Mouse (Mus musculus): ENCODE results near the gene Nmt1. TPM values are rescaled to one million over a fixed set of nuclear protein-coding genes. Genes with fewer than 3 reads are reported as not detected.
A peak's percentile ranks its signal among the peaks of the same experiment; 100 is the strongest.

The Nmt1 gene
- polyA plus RNA-seq, 1 experiment, result 77.1 TPM

GRCm38 (mm10) chr11:103019325-103019724 is 8.7 kb upstream of the Nmt1 start:
- Histone ChIP-seq H3ac (ENCODE audit: control insufficient read depth, insufficient read length) (no peak overlapping the region), H3K27me3 (ENCODE audit: control insufficient read depth, insufficient read depth, insufficient read length) (no peaks in the 10 kb centered on the region), H3K4me3 (no peak overlapping the region), H3K79me2 (ENCODE audit: control insufficient read depth, insufficient read depth) (peaks cover 21% of the 10 kb centered on the region), H3K4me2 (ENCODE audit: low read depth) (peak overlapping the region; percentile 30), H3K36me3 (ENCODE audit: control insufficient read depth, insufficient read depth) (no peaks in the 10 kb centered on the region)
- TF ChIP-seq MYOD1 (IDR thresholded peaks at IDR 0.05; ENCODE audit: control insufficient read depth in 1 of 3, insufficient read length in 2 of 3, low read depth in 2 of 3) (peak in 1 of 3 experiments; percentile 58), MAX (IDR thresholded peaks at IDR 0.05; ENCODE audit: low read depth) (no peak), MYOG (IDR thresholded peaks at IDR 0.05; ENCODE audit: control insufficient read depth in 1 of 3, insufficient read depth in 1 of 3, insufficient read length in 2 of 3, low read depth in 2 of 3) (peak in 2 of 3 experiments; percentile 20 to 61)

- H3ac ChIP-seq (ENCODE audit: control insufficient read depth, insufficient read length), result no peak overlapping the region
- peaks cover 9% of the 10 kb centered on the region for H3K79me2 ChIP-seq (ENCODE audit: control insufficient read depth, insufficient read depth)
- no peak overlapping the region for H3K4me3 ChIP-seq
- no peaks in the 10 kb centered on the region for H3K27me3 ChIP-seq (ENCODE audit: control insufficient read depth, insufficient read depth, insufficient read length)
- no peak overlapping the region for H3K4me2 ChIP-seq (ENCODE audit: low read depth)
- no peak for TF ChIP-seq REST (IDR thresholded peaks at IDR 0.05; ENCODE audit: insufficient read depth, insufficient read length)
- TF ChIP-seq MAX (IDR thresholded peaks at IDR 0.05; ENCODE audit: low read depth), result no peak
- TF ChIP-seq SRF (IDR thresholded peaks at IDR 0.05; ENCODE audit: control insufficient read depth, insufficient read length, low read depth), result no peak
- no peak for TF ChIP-seq E2F4 (IDR thresholded peaks at IDR 0.05; ENCODE audit: insufficient read depth)
- TF ChIP-seq TCF12 (IDR thresholded peaks at IDR 0.05; ENCODE audit: insufficient read depth, poor library complexity, severe bottlenecking), result no peak
- TF ChIP-seq MYOG (IDR thresholded peaks at IDR 0.05; ENCODE audit: control insufficient read depth in 1 of 3, insufficient read depth in 1 of 3, insufficient read length in 2 of 3, low read depth in 2 of 3), result no peak
- no peak for TF ChIP-seq USF1 (IDR thresholded peaks at IDR 0.05; ENCODE audit: low read depth)
- TF ChIP-seq MYOD1 (IDR thresholded peaks at IDR 0.05; ENCODE audit: control insufficient read depth in 1 of 3, insufficient read length in 2 of 3, low read depth in 2 of 3), result no peak
- H3K36me3 ChIP-seq (ENCODE audit: control insufficient read depth, insufficient read depth), result peaks cover 8% of the 10 kb centered on the region
Measured at GRCm38 (mm10) chr11:103020713-103021335, 7.2 kb upstream of the Nmt1 start.

- Histone ChIP-seq H3K4me3 (no peak overlapping the region), H3ac (ENCODE audit: control insufficient read depth, insufficient read length) (no peak overlapping the region), H3K27me3 (ENCODE audit: control insufficient read depth, insufficient read depth, insufficient read length) (no peaks in the 10 kb centered on the region), H3K36me3 (ENCODE audit: control insufficient read depth, insufficient read depth) (peaks cover 8% of the 10 kb centered on the region), H3K79me2 (ENCODE audit: control insufficient read depth, insufficient read depth) (peaks cover 27% of the 10 kb centered on the region), H3K4me2 (ENCODE audit: low read depth) (no peak overlapping the region)
- no peak for TF ChIP-seq E2F4 (IDR thresholded peaks at IDR 0.05; ENCODE audit: insufficient read depth)
- no peak for TF ChIP-seq CEBPB (IDR thresholded peaks at IDR 0.05; ENCODE audit: insufficient read depth, poor library complexity, severe bottlenecking)
- TF ChIP-seq MYOD1 (IDR thresholded peaks at IDR 0.05; ENCODE audit: control insufficient read depth in 1 of 3, insufficient read length in 2 of 3, low read depth in 2 of 3), result no peak
- no peak for TF ChIP-seq POLR2A (IDR thresholded peaks at IDR 0.05; ENCODE audit: insufficient read length, low read depth)
- no peak for TF ChIP-seq POLR2AphosphoS2 (IDR thresholded peaks at IDR 0.05; ENCODE audit: insufficient read length, low read depth)
- no peak for TF ChIP-seq REST (IDR thresholded peaks at IDR 0.05; ENCODE audit: insufficient read depth, insufficient read length)
- TF ChIP-seq MYOG (IDR thresholded peaks at IDR 0.05; ENCODE audit: control insufficient read depth in 1 of 3, insufficient read depth in 1 of 3, insufficient read length in 2 of 3, low read depth in 2 of 3), result no peak
- TF ChIP-seq TCF12 (IDR thresholded peaks at IDR 0.05; ENCODE audit: insufficient read depth, poor library complexity, severe bottlenecking), result no peak
- no peak for TF ChIP-seq USF1 (IDR thresholded peaks at IDR 0.05; ENCODE audit: low read depth)
- TF ChIP-seq MAX (IDR thresholded peaks at IDR 0.05; ENCODE audit: low read depth), result no peak
- TF ChIP-seq TCF3 (IDR thresholded peaks at IDR 0.05; ENCODE audit: insufficient read length, low read depth), result no peak
- TF ChIP-seq SRF (IDR thresholded peaks at IDR 0.05; ENCODE audit: control insufficient read depth, insufficient read length, low read depth), result no peak
Measured at GRCm38 (mm10) chr11:103023974-103024373, 4.0 kb upstream of the Nmt1 start.

GRCm38 (mm10) chr11:103026901-103027300 is 1.1 kb upstream of the Nmt1 start:
- Histone ChIP-seq H3K36me3 (ENCODE audit: control insufficient read depth, insufficient read depth) (peaks cover 8% of the 10 kb centered on the region), H3K4me3 (peak overlapping the region; percentile 68), H3K27me3 (ENCODE audit: control insufficient read depth, insufficient read depth, insufficient read length) (no peaks in the 10 kb centered on the region), H3K79me2 (ENCODE audit: control insufficient read depth, insufficient read depth) (peaks cover 56% of the 10 kb centered on the region), H3K4me2 (ENCODE audit: low read depth) (peak overlapping the region; percentile 82), H3ac (ENCODE audit: control insufficient read depth, insufficient read length) (no peak overlapping the region)
- TF ChIP-seq REST (IDR thresholded peaks at IDR 0.05; ENCODE audit: insufficient read depth, insufficient read length) (no peak), MYOG (IDR thresholded peaks at IDR 0.05; ENCODE audit: control insufficient read depth in 1 of 3, insufficient read depth in 1 of 3, insufficient read length in 2 of 3, low read depth in 2 of 3) (no peak), MYOD1 (IDR thresholded peaks at IDR 0.05; ENCODE audit: control insufficient read depth in 1 of 3, insufficient read length in 2 of 3, low read depth in 2 of 3) (no peak), POLR2A (IDR thresholded peaks at IDR 0.05; ENCODE audit: insufficient read length, low read depth) (no peak), CEBPB (IDR thresholded peaks at IDR 0.05; ENCODE audit: insufficient read depth, poor library complexity, severe bottlenecking) (no peak), USF1 (IDR thresholded peaks at IDR 0.05; ENCODE audit: low read depth) (no peak), SRF (IDR thresholded peaks at IDR 0.05; ENCODE audit: control insufficient read depth, insufficient read length, low read depth) (no peak), TCF3 (IDR thresholded peaks at IDR 0.05; ENCODE audit: insufficient read length, low read depth) (no peak), POLR2AphosphoS2 (IDR thresholded peaks at IDR 0.05; ENCODE audit: insufficient read length, low read depth) (no peak), MAX (IDR thresholded peaks at IDR 0.05; ENCODE audit: low read depth) (no peak), TCF12 (IDR thresholded peaks at IDR 0.05; ENCODE audit: insufficient read depth, poor library complexity, severe bottlenecking) (no peak), E2F4 (IDR thresholded peaks at IDR 0.05; ENCODE audit: insufficient read depth) (no peak)

Data from myocyte (in vitro differentiated cells).